Mouse (Mus musculus) ES-E14 (cell line): ENCODE results near the gene Pwp2. TPM values are rescaled to one million over a fixed set of nuclear protein-coding genes. Genes with fewer than 3 reads are reported as not detected.

Source experiments
- DNase-seq: peaks from one replicate; pipeline ENCODE4 v3.0.0-alpha.2; 2013; ENCODE audit warnings: low read depth, low spot score
- H3K27ac ChIP-seq: 2 replicates; pipeline ENCODE4 v1.5.1; 2012; ENCODE audit warnings: low read depth, mild to moderate bottlenecking, low read length, moderate library complexity, mixed read lengths; ENCODE audit not compliant: poor library complexity, insufficient read depth, severe bottlenecking
- H3K36me3 ChIP-seq: 2 replicates; pipeline ENCODE4 v1.6.1; 2012; ENCODE audit warnings: mild to moderate bottlenecking, low read length, moderate library complexity, mixed read lengths; ENCODE audit not compliant: control insufficient read depth, poor library complexity, insufficient read depth, severe bottlenecking
- H3K4me1 ChIP-seq, 2 experiments: fragments of 150-350 bp in 1 of 2; sonication (generic) in 1 of 2; 2 replicates each; pipeline ENCODE4 v1.6.1; 2012; ENCODE audit warnings: low read length in 2 of 2, mild to moderate bottlenecking in 1 of 2, mixed read lengths in 1 of 2; ENCODE audit not compliant: control insufficient read depth in 2 of 2, insufficient read depth in 2 of 2, poor library complexity in 1 of 2
- H3K4me3 ChIP-seq, 2 experiments: fragments of 150-350 bp in 1 of 2; sonication (generic) in 1 of 2; 2 replicates each; pipeline ENCODE4 v1.5.1; 2012; ENCODE audit warnings: low read length in 2 of 2, low read depth in 1 of 2, mild to moderate bottlenecking in 1 of 2, mixed read lengths in 1 of 2; ENCODE audit not compliant: insufficient read depth in 1 of 2, poor library complexity in 1 of 2, severe bottlenecking in 1 of 2
- H3K9ac ChIP-seq: 2 replicates; pipeline ENCODE4 v1.6.1; 2012; ENCODE audit warnings: low read depth, mild to moderate bottlenecking, low read length, mixed read lengths; ENCODE audit not compliant: poor library complexity, insufficient read depth, severe bottlenecking
- H3K9me3 ChIP-seq: fragments of 150-350 bp; sonication (generic); 2 replicates; pipeline ENCODE4 v1.6.1; 2012; ENCODE audit warnings: low read depth, mild to moderate bottlenecking, low read length; ENCODE audit not compliant: control insufficient read depth, insufficient read depth
- CHD2 ChIP-seq: IDR thresholded peaks from 2 replicates; pipeline ENCODE4 v1.6.1; 2014; ENCODE audit warnings: mild to moderate bottlenecking, low read depth, low read length, inconsistent platforms
- HCFC1 ChIP-seq: IDR thresholded peaks from 2 replicates; pipeline ENCODE4 v1.6.1; 2012; ENCODE audit warnings: low read length, inconsistent platforms, borderline replicate concordance; ENCODE audit not compliant: insufficient read depth
- MAFK ChIP-seq: IDR thresholded peaks from 2 replicates; pipeline ENCODE4 v1.6.1; 2014; ENCODE audit warnings: mild to moderate bottlenecking, low read depth, low read length, inconsistent platforms; ENCODE audit not compliant: insufficient read depth
- ZC3H11A ChIP-seq: IDR thresholded peaks from 2 replicates; pipeline ENCODE4 v1.6.1; 2012; ENCODE audit warnings: low read depth, mild to moderate bottlenecking, inconsistent platforms, low read length, borderline replicate concordance
- ZNF384 ChIP-seq: IDR thresholded peaks from 2 replicates; pipeline ENCODE4 v1.6.1; 2012; ENCODE audit warnings: low read depth, low read length, inconsistent platforms
- in situ Hi-C, 2 experiments: fragments of 600-800 bp; cut with MboI; formaldehyde crosslinking; loops; one replicate each; pipeline ENCODE4 v1.15.1; 2025; ENCODE audit warnings: low sequenced_read_pairs in 2 of 2, inconsistent platforms in 1 of 2; ENCODE audit not compliant: unreplicated experiment in 2 of 2
- total RNA-seq: library from RNA; depleted of rRNA; stranded (reverse); fragments of 300-350 nt; gene quantifications from 2 replicates; pipeline ENCODE4 v1.2.3, GENCODE M21; 2012

The Pwp2 gene
- total RNA-seq, 1 experiment: 60.9 TPM

GRCm38 (mm10) chr10:78147908-78148441, 37.0 kb downstream of the Pwp2 start:
- no peaks in the 10 kb centered on the region for H3K36me3 ChIP-seq
- H3K4me1 ChIP-seq: peaks cover 0 to 2% of the 10 kb centered on the region in 2 experiments; a peak in 1 of 4 replicates
- H3K9me3 ChIP-seq: no peaks in the 10 kb centered on the region
- no peak for DNase-seq
- H3K4me3 ChIP-seq: no peak overlapping the region
- TF ChIP-seq CHD2: no peak
- TF ChIP-seq ZC3H11A: no peak
- TF ChIP-seq HCFC1: no peak
- TF ChIP-seq MAFK: no peak
- TF ChIP-seq ZNF384: no peak
- H3K27ac ChIP-seq: no peak overlapping the region
- in situ Hi-C loops: no loop called here
- H3K9ac ChIP-seq: no peak overlapping the region

- no peaks in the 10 kb centered on the region for H3K9me3 ChIP-seq
- H3K36me3 ChIP-seq: no peaks in the 10 kb centered on the region
- H3K27ac ChIP-seq: no peak overlapping the region
- TF ChIP-seq CHD2 (no peak), HCFC1 (no peak), ZNF384 (no peak), MAFK (no peak), ZC3H11A (no peak)
- no peak overlapping the region for H3K9ac ChIP-seq
- H3K4me1 ChIP-seq: peaks cover 0 to 2% of the 10 kb centered on the region in 2 experiments; a peak in 1 of 4 replicates
- in situ Hi-C loops: no loop called here
- DNase-seq: no peak
- no peak overlapping the region for H3K4me3 ChIP-seq
Measured at GRCm38 (mm10) chr10:78143727-78144505, 41.0 kb downstream of the Pwp2 start.

GRCm38 (mm10) chr10:78140843-78141242, 44.1 kb downstream of the Pwp2 start:
- no peak overlapping the region for H3K9ac ChIP-seq
- in situ Hi-C loops: no loop called here
- H3K27ac ChIP-seq: no peak overlapping the region
- no peaks in the 10 kb centered on the region for H3K9me3 ChIP-seq
- no peak overlapping the region for H3K4me3 ChIP-seq
- TF ChIP-seq MAFK (no peak), ZNF384 (no peak), HCFC1 (no peak), ZC3H11A (no peak), CHD2 (no peak)
- peaks cover 0 to 2% of the 10 kb centered on the region in 2 experiments; a peak in 1 of 4 replicates for H3K4me1 ChIP-seq
- no peaks in the 10 kb centered on the region for H3K36me3 ChIP-seq
- no peak for DNase-seq

- Histone ChIP-seq H3K36me3 (no peaks in the 10 kb centered on the region), H3K4me1 (peaks cover 0 to 5% of the 10 kb centered on the region in 2 experiments; a peak in 1 of 4 replicates), H3K4me3 (no peak overlapping the region), H3K9me3 (no peaks in the 10 kb centered on the region), H3K9ac (no peak overlapping the region), H3K27ac (no peak overlapping the region)
- DNase-seq: no peak
- in situ Hi-C loops: no loop called here
- TF ChIP-seq ZC3H11A: no peak
- TF ChIP-seq ZNF384: no peak
- TF ChIP-seq CHD2: no peak
- no peak for TF ChIP-seq MAFK
- TF ChIP-seq HCFC1: no peak
Measured at GRCm38 (mm10) chr10:78140251-78140600, 44.7 kb downstream of the Pwp2 start.
